Mouse (Mus musculus) monocyte, adult 2 months (primary cell): Measurements from ENCODE around the gene Fkbp8.

Experiments
- DNase-seq, 2 experiments: peaks; one replicate each; pipeline ENCODE4 v3.0.0; 2022; ENCODE audit warnings: low spot score in 2 of 2, low read depth in 1 of 2

The Fkbp8 gene

DNA sequence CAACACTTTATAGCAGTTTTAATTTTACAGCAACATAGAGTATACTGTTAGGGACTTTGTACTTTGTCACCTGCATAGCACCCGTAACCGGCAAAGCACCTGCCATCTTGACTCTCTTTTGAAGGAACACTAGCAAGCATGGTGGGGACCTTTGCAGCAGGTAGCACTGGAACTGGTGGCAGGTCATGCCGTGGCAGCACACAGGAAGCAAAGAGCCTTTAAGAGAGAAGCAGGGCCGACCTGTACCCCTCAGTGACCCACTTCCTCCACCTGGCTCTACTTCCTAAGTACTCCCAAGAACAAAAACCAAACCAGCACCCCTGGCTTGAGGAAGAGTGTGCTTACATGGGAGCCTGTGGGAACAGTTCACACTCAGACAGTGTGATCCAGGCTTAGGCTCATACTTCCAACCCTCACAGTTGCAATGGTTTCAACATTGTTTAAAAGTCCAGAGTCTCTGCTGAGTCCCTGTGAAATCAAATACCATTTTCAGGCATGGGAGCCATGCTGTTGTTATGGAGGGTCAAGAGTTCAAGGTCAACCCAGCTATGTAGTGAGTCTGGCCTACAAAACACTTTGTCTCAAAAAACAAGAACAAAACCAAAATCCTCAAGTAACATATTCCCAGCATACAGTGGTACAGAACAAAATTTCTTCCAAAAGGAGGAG is 27.7 kb downstream of the Fkbp8 start:
- DNase-seq: no peak

GRCm38 (mm10) chr8:70558334-70558733 is 30.8 kb downstream of the Fkbp8 start:
- no peak for DNase-seq

DNA sequence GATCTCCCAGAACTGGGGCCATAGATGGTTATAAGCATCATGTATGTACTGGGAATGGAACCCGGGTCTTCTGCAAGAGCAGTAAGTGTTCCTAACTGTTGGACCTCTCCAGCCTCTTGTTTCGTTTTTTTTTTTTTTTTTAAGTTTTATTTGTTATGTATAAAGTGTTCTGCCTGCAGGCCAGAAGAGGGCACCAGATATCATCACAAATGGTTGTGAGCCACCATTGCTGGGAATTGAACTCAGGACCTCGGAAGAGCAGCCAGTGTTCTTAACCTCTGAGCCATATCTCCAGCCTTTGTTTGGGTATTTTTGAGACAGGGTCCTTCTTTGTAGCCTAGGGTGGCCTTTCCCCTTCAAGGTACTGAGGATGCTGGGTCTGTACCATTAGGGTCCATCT is 31.5 kb downstream of the Fkbp8 start:
- DNase-seq: no peak

DNA sequence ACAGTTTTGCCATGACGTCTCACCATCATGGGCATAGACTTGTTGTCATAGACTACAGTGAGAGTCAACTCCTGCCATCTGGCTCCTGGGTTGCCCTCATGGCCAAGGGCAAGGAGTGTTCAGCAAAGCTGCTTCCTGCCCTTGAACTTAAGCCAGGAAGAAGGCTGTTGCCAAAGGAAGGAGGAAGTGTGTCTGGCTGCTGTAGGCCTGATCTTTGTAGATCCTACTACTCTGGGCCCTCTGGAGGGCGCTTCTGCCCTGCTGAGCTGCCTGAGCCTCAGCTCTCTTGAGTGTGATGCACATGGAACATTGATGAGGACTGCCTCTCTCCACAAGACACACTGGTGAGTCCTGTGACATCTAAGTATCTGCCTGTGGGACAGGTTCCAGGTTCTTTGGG is 32.6 kb downstream of the Fkbp8 start:
- peak in 1 of 2 experiments; percentile 30 for DNase-seq

GRCm38 (mm10) chr8:70560564-70560963 is 33.0 kb downstream of the Fkbp8 start:
- DNase-seq: no peak

GRCm38 (mm10) chr8:70561357-70561756 is 33.8 kb downstream of the Fkbp8 start:
- DNase-seq: no peak

GRCm38 (mm10) chr8:70561809-70562535 is 34.4 kb downstream of the Fkbp8 start:
- no peak for DNase-seq

DNA sequence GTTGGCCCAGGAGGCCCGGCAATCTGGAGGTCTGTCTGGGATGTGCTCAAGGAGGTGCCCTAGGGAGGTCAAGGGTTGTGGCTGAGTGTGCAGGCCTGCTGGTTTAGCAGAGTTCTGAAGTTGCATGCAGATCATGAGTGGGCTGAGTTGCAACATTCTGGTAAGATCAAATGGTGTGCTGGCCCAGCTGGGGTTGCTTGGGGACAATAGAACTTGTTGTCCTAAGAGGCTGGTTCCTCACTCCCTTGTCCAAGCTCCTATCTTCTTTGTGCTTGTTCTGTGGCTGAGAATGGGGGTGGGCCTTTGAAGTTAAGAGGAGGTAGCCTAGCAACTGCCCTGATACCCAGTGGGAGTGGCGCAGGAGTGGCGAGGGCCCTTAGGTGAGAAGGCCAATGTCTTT is 35.3 kb downstream of the Fkbp8 start:
- DNase-seq: no peak

- no peak for DNase-seq
These were observed 36.4 kb downstream of the Fkbp8 start for GRCm38 (mm10) chr8:70563763-70564387.

DNA sequence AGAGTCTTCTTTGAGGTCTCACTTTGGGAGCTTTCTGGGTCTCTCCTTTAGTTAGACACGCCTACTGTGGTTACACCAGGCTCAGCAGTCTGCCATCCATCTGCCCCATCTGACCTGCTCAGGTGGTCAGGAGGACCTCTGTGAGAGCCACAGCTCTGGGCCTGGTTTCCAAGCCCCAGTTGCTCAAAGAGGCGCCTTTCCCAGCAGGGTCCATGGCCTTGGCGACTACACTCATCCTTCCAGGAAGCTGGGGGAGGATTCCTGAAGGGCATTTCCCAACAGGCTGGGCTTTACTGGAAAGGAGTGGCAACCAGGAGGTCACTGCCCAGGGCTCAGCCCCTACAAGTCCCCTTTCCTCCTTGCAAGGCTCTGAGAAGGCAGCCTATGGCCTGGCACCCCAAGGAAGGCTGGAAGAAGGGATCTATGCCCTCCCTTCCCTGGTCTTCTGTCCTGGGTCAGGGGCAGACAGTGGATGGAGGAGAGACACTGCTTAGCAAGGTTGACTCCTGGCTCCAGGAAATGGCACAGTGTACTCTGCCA is 37.2 kb downstream of the Fkbp8 start:
- no peak for DNase-seq

DNA sequence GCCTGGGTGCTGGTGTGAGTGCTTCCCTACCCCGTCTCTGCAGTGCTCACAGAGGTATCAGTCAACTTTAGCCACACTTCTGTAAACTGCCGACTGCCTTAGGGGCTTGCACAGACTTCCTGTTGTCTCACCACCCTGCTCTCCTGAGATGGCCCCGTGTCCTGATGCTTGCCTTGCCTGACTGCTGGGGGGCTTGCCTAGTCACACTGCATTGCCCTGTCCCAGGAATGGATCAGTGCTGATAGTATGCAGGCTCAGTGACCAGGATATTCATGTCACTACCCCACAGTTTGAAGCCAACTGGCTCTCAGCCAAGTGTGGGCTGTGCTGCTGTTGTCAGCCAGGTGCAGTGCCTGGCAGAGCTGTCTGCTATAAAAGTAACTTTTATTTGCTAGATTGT is 38.0 kb downstream of the Fkbp8 start:
- no peak for DNase-seq

DNA sequence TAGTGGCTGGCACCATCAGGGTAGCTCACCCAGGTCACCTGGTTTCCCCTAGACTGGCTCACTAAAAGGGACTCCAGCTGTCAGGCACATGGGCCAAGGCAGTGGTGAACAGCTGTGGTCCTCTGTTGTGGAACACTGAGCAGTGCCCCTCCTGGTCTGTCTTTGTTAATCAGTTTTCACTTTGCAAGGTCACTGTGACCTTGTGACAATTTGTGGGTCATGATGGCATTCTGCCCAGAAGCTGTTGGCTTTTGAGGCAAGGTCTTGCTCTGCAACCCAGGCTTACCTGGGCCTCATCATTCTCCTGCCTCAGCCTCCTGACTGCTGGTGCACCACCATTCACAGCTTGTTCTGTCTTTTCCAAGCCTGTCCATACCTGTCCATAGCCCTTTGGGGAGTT is 42.8 kb downstream of the Fkbp8 start:
- no peak for DNase-seq

DNA sequence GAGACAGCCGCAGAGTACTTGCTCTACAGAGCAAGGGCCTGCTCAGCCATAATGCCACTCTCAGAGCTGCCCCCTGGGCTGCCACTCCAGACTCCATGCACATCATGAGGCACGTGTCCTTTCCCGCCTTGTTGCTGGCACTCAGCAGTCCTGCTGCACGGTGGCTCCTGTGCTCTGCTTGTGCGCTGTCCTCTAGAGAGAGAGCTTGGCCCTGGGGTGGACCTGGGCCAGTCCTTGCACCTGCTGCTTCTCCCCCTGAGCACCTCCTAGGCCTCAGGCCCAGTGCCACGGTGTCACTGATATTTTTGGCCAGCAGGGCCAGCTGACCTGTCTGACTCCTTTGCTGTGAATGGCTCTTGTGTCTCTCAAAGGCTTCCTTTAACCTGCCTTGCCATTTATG is 43.5 kb downstream of the Fkbp8 start:
- no peak for DNase-seq

DNA sequence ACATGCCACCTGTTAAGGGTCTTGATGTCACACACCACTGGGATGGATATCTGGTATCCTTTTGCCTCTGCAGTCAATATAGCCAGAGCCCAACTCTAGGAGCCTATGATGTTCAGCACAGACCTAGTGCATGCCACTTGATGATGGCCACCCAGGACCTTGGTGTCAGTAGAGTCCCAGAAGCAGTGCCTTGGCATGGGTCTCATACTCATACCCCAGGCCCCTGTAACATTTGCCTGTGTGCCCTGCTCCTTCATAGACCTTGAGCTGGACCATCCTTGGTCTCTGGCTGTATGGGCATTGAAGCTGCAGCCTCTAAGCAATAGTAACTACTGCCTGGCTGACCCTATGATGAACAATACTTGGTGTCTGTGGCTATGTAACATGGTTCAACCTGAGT is 46.8 kb downstream of the Fkbp8 start:
- DNase-seq: no peak

- no peak for DNase-seq
These were observed 47.4 kb downstream of the Fkbp8 start for GRCm38 (mm10) chr8:70574915-70575314.

DNA sequence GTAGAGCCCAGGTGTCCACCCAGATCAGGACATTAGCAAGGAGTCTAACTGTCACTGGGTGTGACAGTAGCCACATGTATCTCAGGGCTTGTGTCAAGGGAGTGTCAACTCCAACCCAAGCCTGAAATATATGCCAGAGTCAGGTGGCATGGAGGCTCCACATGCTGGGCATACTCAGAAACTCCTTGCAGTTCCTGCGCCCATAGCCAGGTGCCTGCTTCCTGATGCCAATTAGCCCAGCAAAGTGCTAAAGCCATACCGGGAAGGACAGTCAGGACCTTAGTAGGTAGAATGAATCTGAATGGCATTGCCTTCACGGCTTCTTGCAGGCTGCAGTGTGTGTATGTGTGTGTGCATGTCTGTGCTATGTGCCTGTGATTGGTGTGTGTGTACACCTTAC is 49.7 kb downstream of the Fkbp8 start:
- DNase-seq: no peak

- DNase-seq: no peak
These were observed 56.2 kb downstream of the Fkbp8 start for GRCm38 (mm10) chr8:70583476-70584387.

DNA sequence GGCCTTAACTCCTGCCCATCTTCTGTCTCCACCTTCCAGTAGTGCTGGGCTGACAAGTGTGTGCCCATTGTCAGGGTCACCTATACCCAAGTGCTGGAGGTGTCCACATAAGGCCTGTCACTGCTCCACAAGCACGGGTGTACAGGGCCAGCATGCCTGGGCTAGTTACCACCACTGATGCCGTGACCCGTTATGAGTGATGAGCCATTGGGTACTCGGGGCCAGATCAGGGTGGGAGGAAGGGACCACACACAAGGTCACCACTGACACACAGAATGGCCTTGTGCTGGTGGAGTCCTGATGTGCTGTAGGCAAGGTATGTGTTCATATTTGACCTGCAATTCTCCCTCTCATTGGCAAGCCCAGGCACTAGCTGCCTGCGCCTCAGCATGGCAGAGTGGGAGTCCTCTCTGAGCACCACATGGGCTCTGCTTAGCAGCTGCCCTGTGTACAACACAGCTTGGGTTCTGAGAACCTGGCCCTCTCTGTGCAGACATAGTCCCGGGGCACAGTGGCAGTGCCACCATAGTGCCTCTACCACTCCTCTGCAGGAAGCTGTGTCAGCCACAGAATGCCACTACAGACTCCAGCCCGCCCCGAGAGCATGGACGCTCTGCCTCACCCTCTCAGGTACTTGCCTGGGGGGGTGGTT is 57.2 kb downstream of the Fkbp8 start:
- no peak for DNase-seq
